Mouse (Mus musculus): Measurements from ENCODE around the gene Lipa.

GRCm38 (mm10) chr19:34532061-34532751 lies 4.9 kb upstream of the Lipa start:
- TF ChIP-seq E2F4 (IDR thresholded peaks at IDR 0.05; ENCODE audit: insufficient replicate concordance, low read depth, low read length) = no peak
- no peak for TF ChIP-seq HCFC1 (IDR thresholded peaks at IDR 0.05; ENCODE audit: low read depth, low read length)
- TF ChIP-seq EP300 (IDR thresholded peaks at IDR 0.05; ENCODE audit: low read length) = no peak
- TF ChIP-seq POLR2A (IDR thresholded peaks at IDR 0.05; ENCODE audit: low read depth, low read length) = no peak
- TF ChIP-seq TCF12 (IDR thresholded peaks at IDR 0.05; ENCODE audit: low read depth, low read length) = no peak
- TF ChIP-seq TBP (conservative IDR thresholded peaks at IDR 0.05; ENCODE audit: low read depth, low read length) = no peak
- no peak for TF ChIP-seq ELF1 (IDR thresholded peaks at IDR 0.05; ENCODE audit: low read depth, low read length)
- no peak for TF ChIP-seq CTCF (conservative IDR thresholded peaks at IDR 0.05 in 1 of 2, IDR thresholded peaks at IDR 0.05 in 1 of 2; ENCODE audit: low read depth in 2 of 2, low read length in 2 of 2)
- TF ChIP-seq MEF2A (IDR thresholded peaks at IDR 0.05; ENCODE audit: borderline replicate concordance, low read depth, low read length) = no peak
- no peak for TF ChIP-seq MAX (IDR thresholded peaks at IDR 0.05; ENCODE audit: low read length)
- no peak for TF ChIP-seq ETS1 (conservative IDR thresholded peaks at IDR 0.05; ENCODE audit: low read depth, low read length)
- TF ChIP-seq MYC (IDR thresholded peaks at IDR 0.05; ENCODE audit: low read depth, low read length) = no peak
- TF ChIP-seq CHD2 (IDR thresholded peaks at IDR 0.05; ENCODE audit: low read length) = no peak
